Mouse (Mus musculus): ENCODE data around the gene Htr7. TPM values are rescaled to one million over a fixed set of nuclear protein-coding genes. Genes with fewer than 3 reads are reported as not detected.
A peak's percentile ranks its signal among the peaks of the same experiment; 100 is the strongest.

The Htr7 gene
- polyA plus RNA-seq, 1 experiment = 0.37 TPM

GRCm38 (mm10) chr19:36090781-36091180, 33.5 kb upstream of the Htr7 start:
- no peak for TF ChIP-seq POLR2A (IDR thresholded peaks at IDR 0.05; ENCODE audit: insufficient read length, low read depth)
- TF ChIP-seq TCF12 (IDR thresholded peaks at IDR 0.05; ENCODE audit: insufficient read depth, poor library complexity, severe bottlenecking) = no peak
- TF ChIP-seq CEBPB (IDR thresholded peaks at IDR 0.05; ENCODE audit: insufficient read depth, poor library complexity, severe bottlenecking) = no peak
- TF ChIP-seq USF1 (IDR thresholded peaks at IDR 0.05; ENCODE audit: low read depth) = no peak
- Histone ChIP-seq H3K4me3 (no peak overlapping the region), H3K36me3 (ENCODE audit: control insufficient read depth, insufficient read depth) (peaks cover 27% of the 10 kb centered on the region), H3K79me2 (ENCODE audit: control insufficient read depth, insufficient read depth) (no peaks in the 10 kb centered on the region), H3ac (ENCODE audit: control insufficient read depth, insufficient read length) (no peak overlapping the region), H3K27me3 (ENCODE audit: control insufficient read depth, insufficient read depth, insufficient read length) (no peaks in the 10 kb centered on the region), H3K4me2 (ENCODE audit: low read depth) (no peak overlapping the region)

- no peak for TF ChIP-seq TCF12 (IDR thresholded peaks at IDR 0.05; ENCODE audit: insufficient read depth, poor library complexity, severe bottlenecking)
- TF ChIP-seq MYOD1 (IDR thresholded peaks at IDR 0.05; ENCODE audit: control insufficient read depth in 1 of 3, insufficient read length in 2 of 3, low read depth in 2 of 3) = no peak
- TF ChIP-seq POLR2A (IDR thresholded peaks at IDR 0.05; ENCODE audit: insufficient read length, low read depth) = peak; percentile 58
- TF ChIP-seq E2F4 (IDR thresholded peaks at IDR 0.05; ENCODE audit: insufficient read depth) = peak; percentile 87
- no peak for TF ChIP-seq SRF (IDR thresholded peaks at IDR 0.05; ENCODE audit: control insufficient read depth, insufficient read length, low read depth)
- no peak for TF ChIP-seq CEBPB (IDR thresholded peaks at IDR 0.05; ENCODE audit: insufficient read depth, poor library complexity, severe bottlenecking)
- Histone ChIP-seq H3K4me2 (ENCODE audit: low read depth) (peak within 1 kb of the TSS; percentile 90), H3K36me3 (ENCODE audit: control insufficient read depth, insufficient read depth) (no peaks in the 10 kb centered on the region)
Observed at GRCm38 (mm10) chr19:36083262-36084225, 26.2 kb upstream of the Htr7 start, which contains the start of gene Rpp30. Rpp30 (plus strand) TSS chr19:36083716.

GRCm38 (mm10) chr19:36082606-36083261, 25.4 kb upstream of the Htr7 start:
- no peaks in the 10 kb centered on the region for H3K27me3 ChIP-seq (ENCODE audit: control insufficient read depth, insufficient read depth, insufficient read length)
- peaks cover 20% of the 10 kb centered on the region for H3K79me2 ChIP-seq (ENCODE audit: control insufficient read depth, insufficient read depth)
- no peak overlapping the region for H3ac ChIP-seq (ENCODE audit: control insufficient read depth, insufficient read length)
- peak overlapping the region; percentile 64 for H3K4me3 ChIP-seq
- H3K36me3 ChIP-seq (ENCODE audit: control insufficient read depth, insufficient read depth) = no peaks in the 10 kb centered on the region
- H3K4me2 ChIP-seq (ENCODE audit: low read depth) = peak overlapping the region; percentile 90
- no peak for TF ChIP-seq POLR2A (IDR thresholded peaks at IDR 0.05; ENCODE audit: insufficient read length, low read depth)
- TF ChIP-seq TCF12 (IDR thresholded peaks at IDR 0.05; ENCODE audit: insufficient read depth, poor library complexity, severe bottlenecking) = no peak
- TF ChIP-seq USF1 (IDR thresholded peaks at IDR 0.05; ENCODE audit: low read depth) = no peak
- TF ChIP-seq TCF3 (IDR thresholded peaks at IDR 0.05; ENCODE audit: insufficient read length, low read depth) = no peak
- no peak for TF ChIP-seq SRF (IDR thresholded peaks at IDR 0.05; ENCODE audit: control insufficient read depth, insufficient read length, low read depth)
- no peak for TF ChIP-seq POLR2AphosphoS2 (IDR thresholded peaks at IDR 0.05; ENCODE audit: insufficient read length, low read depth)
- no peak for TF ChIP-seq MYOG (IDR thresholded peaks at IDR 0.05; ENCODE audit: control insufficient read depth in 1 of 3, insufficient read depth in 1 of 3, insufficient read length in 2 of 3, low read depth in 2 of 3)
- TF ChIP-seq CEBPB (IDR thresholded peaks at IDR 0.05; ENCODE audit: insufficient read depth, poor library complexity, severe bottlenecking) = no peak
- no peak for TF ChIP-seq E2F4 (IDR thresholded peaks at IDR 0.05; ENCODE audit: insufficient read depth)
- no peak for TF ChIP-seq MYOD1 (IDR thresholded peaks at IDR 0.05; ENCODE audit: control insufficient read depth in 1 of 3, insufficient read length in 2 of 3, low read depth in 2 of 3)
- TF ChIP-seq REST (IDR thresholded peaks at IDR 0.05; ENCODE audit: insufficient read depth, insufficient read length) = no peak
- no peak for TF ChIP-seq MAX (IDR thresholded peaks at IDR 0.05; ENCODE audit: low read depth)

More at GRCm38 (mm10) chr19:36083262-36084225, 26.2 kb upstream of the Htr7 start, which contains the start of gene Rpp30:
- Histone ChIP-seq H3K79me2 (ENCODE audit: control insufficient read depth, insufficient read depth) (peaks cover 20% of the 10 kb centered on the region), H3K4me3 (peak within 1 kb of the TSS; percentile 64), H3K27me3 (ENCODE audit: control insufficient read depth, insufficient read depth, insufficient read length) (no peaks in the 10 kb centered on the region), H3ac (ENCODE audit: control insufficient read depth, insufficient read length) (peak within 1 kb of the TSS; percentile 33)

- no peaks in the 10 kb centered on the region for H3K36me3 ChIP-seq (ENCODE audit: control insufficient read depth, insufficient read depth)
- H3K4me2 ChIP-seq (ENCODE audit: low read depth) = no peak overlapping the region
- H3K27me3 ChIP-seq (ENCODE audit: control insufficient read depth, insufficient read depth, insufficient read length) = no peaks in the 10 kb centered on the region
- no peak overlapping the region for H3K4me3 ChIP-seq
- H3K79me2 ChIP-seq (ENCODE audit: control insufficient read depth, insufficient read depth) = no peaks in the 10 kb centered on the region
- no peak overlapping the region for H3ac ChIP-seq (ENCODE audit: control insufficient read depth, insufficient read length)
- TF ChIP-seq MAX (IDR thresholded peaks at IDR 0.05; ENCODE audit: low read depth) = no peak
Observed at GRCm38 (mm10) chr19:36062801-36063529, 5.7 kb upstream of the Htr7 start.
